Mouse (Mus musculus) gastrocnemius, postnatal 10 days (tissue): ENCODE results near the gene Phldb3. TPM values are rescaled to one million over a fixed set of nuclear protein-coding genes. Genes with fewer than 3 reads are reported as not detected.

ENCODE experiments used
- DNase-seq: peaks from one replicate; pipeline ENCODE4 v3.0.0; 2021; ENCODE audit warnings: mixed read lengths
- long read RNA-seq, 2 experiments: library from polyadenylated mRNA; stranded (forward); transcript quantifications; one replicate each; pipeline ENCODE4 v2.0.0; 2021
- total RNA-seq, 2 experiments: library from RNA; stranded (reverse); gene quantifications; 2 replicates each; pipeline ENCODE4 v1.2.3; 2021

Gene Phldb3
- total RNA-seq = under 1 TPM; 0.77 to 0.80 TPM
- long read RNA-seq, experiment 1 = 0 reads
- long read RNA-seq, experiment 2 = 0 reads

GRCm38 (mm10) chr7:24610144-24610878 is at the start of gene Phldb3:
Gene Phldb3, plus strand, starts transcription at chr7:24610763.
- DNase-seq = no peak

- no peak for DNase-seq
These were observed 49.1 kb upstream of the Phldb3 start for GRCm38 (mm10) chr7:24561450-24561849.

DNA sequence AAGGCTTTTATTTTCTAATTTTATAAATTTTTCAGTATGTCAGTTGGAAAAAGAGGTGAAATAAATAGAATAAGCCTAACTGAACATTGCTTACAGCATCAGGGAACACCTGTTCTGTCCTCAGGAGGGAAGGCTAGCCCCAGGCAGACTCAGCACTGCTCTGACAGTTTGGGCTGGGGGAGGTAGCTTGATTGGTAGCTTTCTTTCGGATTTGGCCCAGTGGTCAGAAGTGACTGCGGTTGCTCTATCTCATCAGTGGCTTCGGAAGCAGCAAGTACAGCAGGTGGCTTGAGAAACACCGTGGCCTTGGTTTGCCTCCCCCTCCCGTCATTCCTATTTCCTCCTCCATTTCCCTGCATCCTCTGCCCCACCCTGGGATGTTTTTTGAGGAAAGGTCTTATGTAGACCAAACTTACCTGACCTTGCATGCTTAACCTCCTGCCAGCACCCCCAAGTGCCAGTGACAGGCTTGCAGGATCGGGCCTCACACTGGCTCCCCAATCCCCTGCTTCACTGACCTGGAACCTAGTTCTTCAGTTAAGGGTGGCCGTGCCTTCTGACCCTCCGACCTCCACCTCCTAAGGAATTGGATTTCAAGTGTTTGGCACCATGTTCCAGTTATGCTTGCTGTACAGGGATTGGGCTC is 47.2 kb upstream of the Phldb3 start:
- DNase-seq = no peak

GRCm38 (mm10) chr7:24563837-24564206 is 46.7 kb upstream of the Phldb3 start:
- DNase-seq = no peak

- peak; percentile 87 for DNase-seq
These were observed 45.8 kb upstream of the Phldb3 start for GRCm38 (mm10) chr7:24564607-24565265.

GRCm38 (mm10) chr7:24565627-24566026 is 44.9 kb upstream of the Phldb3 start:
- DNase-seq = no peak

GRCm38 (mm10) chr7:24566206-24566605 is 44.4 kb upstream of the Phldb3 start:
- no peak for DNase-seq

- DNase-seq = no peak
These were observed 42.1 kb upstream of the Phldb3 start for GRCm38 (mm10) chr7:24568512-24568911.

DNA sequence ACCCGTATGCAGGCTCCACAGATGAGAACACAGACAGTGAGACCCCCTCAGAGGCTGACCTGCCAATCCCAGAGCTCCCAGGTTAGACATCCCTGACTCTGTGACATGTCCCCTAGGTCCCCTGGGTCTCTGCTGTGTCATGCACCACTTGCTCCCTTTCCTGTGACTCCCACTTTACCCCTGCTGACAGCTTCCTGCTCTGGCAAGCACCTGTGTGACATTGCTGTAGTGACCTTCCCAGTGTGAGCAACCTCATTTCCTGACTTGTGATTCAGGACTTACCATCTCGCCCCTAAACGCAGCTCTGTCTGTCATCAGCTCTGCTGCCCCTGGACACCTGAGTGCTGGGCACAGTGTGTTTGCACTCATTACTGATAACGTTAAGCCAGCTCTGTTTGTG is 39.5 kb upstream of the Phldb3 start:
- no peak for DNase-seq

- no peak for DNase-seq
These were observed 38.1 kb upstream of the Phldb3 start for GRCm38 (mm10) chr7:24572455-24572854.

- no peak for DNase-seq
These were observed 36.3 kb upstream of the Phldb3 start for GRCm38 (mm10) chr7:24574224-24574796.

DNA sequence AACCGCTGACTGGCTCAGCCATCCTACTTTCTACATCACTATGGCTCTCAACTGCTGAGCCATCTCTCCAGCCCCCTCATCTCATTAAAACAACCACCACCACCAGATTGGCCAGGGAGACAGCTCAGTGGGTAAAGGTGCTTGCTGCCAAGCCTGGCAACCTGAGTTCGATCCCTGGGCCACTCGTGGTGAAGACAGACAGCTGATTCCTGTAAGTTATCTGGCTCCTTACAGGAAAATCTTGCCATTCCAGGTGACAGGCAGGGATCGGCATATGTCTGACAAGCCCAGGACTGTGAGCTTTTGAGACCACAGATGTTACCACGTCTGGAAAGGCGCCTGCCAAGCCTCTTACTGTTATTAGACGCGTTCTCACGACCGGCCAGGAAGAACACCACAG is 32.8 kb upstream of the Phldb3 start:
- DNase-seq = no peak

DNA sequence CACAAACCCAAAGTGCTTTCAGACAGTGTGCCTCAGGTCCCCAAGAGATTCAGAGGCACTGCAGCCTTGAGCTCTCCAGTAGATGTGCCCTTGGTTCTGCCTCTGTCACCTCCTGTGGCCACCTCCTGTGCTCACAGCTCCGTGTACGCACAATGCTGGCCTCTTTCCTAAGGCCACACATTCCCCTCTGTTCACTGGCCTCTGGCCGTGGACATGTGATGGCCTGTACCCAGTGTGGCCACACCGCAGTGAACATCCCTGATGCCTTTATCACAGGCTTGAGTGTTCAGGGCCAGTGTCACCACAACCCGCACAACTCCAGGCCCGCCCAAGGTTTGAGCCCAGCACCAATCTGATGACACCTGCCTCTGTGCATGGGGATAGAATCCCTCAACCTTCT is 25.7 kb upstream of the Phldb3 start:
- DNase-seq = no peak

DNA sequence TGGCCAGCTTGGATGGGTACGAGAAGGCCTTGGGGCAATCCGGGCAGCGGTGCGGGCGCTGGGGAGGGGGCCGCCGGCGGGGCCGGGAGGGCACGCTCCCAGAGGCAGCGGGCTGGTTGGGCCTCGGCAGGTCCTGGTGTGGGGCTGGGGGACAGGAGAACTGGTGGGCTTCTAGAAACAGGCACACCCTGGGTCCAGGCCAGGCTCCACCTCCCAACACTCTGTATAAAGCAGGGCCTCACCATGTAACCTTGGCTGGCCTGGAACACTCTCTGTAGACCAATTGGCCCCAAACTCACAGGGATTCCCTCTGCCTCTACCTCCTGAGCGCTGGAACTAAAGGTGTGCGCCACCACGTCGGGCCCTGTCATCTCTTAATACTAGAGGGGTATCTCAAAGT is 24.6 kb upstream of the Phldb3 start:
- no peak for DNase-seq

GRCm38 (mm10) chr7:24586828-24587227 is 23.7 kb upstream of the Phldb3 start:
- no peak for DNase-seq

- DNase-seq = peak; percentile 74
These were observed 23.0 kb upstream of the Phldb3 start, which contains the start of the genes Ethe1 and Zfp575 for GRCm38 (mm10) chr7:24587330-24588105. Gene Ethe1, plus strand, starts transcription at chr7:24587543. Gene Zfp575, minus strand, starts transcription at chr7:24587641.

- DNase-seq = no peak
These were observed 22.2 kb upstream of the Phldb3 start for GRCm38 (mm10) chr7:24588336-24588735.

DNA sequence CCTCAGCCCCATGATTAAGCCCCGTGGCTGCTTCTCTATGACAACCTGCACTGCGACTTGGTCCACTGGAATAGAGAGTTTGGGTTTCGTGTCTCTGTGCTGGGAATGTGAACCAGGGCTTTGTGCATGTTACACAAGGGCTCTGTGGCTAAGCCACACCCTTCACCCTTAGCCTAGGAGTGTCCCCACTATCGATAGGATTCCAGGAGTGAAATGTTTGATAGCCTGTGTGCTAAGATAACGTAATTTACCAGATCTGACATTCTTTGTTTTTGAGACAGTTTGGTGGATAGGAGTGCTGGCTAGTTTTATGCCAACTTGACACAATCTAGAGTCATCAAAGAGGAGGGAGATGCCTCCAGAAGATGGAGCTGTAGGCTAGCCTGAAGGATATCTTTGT is 18.8 kb upstream of the Phldb3 start:
- no peak for DNase-seq

DNA sequence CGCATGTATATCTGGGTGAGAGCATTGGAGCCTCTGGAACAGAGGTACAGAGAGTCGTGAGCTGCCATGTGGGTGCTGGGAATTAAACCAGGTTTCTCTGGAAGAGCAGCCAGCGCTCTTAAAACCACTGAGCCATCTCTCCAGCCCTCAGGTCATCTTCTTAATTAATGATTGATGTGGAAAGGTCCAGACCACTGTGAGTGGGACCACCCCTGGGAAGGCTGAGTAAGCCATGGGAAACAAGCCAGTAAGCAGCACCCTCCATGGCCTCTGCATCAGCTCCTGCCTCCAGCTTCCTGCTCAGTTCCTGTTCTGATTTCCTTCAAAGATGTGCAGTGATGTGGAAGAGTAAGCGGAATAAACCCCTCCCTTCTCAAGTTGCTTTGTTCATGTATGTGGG is 18.4 kb upstream of the Phldb3 start:
- DNase-seq = no peak

DNA sequence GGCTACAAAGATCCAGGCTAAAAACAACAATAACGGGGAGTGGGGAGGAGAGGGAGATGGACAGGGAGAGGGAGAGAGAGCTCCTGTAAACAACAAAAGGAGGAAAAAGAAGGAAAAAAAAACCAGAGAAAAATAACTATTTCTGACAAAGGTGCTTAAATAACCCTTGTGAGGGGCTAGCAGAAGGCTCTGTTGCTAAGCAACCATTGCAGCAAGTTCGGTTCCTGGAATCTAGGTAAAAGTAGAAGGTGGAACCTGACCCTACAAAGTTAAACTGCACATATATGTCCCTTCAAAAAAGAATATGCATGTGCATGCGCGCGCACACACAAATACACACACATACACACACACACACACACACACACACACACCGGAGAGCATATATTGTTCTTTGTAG is 17.8 kb upstream of the Phldb3 start:
- no peak for DNase-seq

- peak; percentile 74 for DNase-seq
These were observed 16.8 kb upstream of the Phldb3 start for GRCm38 (mm10) chr7:24593621-24594308.
